Mouse (Mus musculus) intestine, embryonic 15.5 days (tissue): ENCODE measurements around the gene Polr2j. TPM values are rescaled to one million over a fixed set of nuclear protein-coding genes. Genes with fewer than 3 reads are reported as not detected.
A peak's percentile ranks its signal among the peaks of the same experiment; 100 is the strongest.

Experiments
- ATAC-seq: fragments of 200-750 bp; cut with Nextera tagmentation; 2 replicates; pipeline ENCODE4 v1.8.0; 2017; ENCODE audit warnings: moderate TSS enrichment, moderate library complexity
- H3K27ac ChIP-seq: fragments of 300-500 bp; sonication (generic); 2 replicates; pipeline ENCODE4 v1.5.1; 2015; ENCODE audit warnings: mild to moderate bottlenecking, inconsistent platforms
- H3K27me3 ChIP-seq: fragments of 300-500 bp; sonication (generic); replicated peaks from 2 replicates; pipeline ENCODE4 v1.6.1; 2015; ENCODE audit warnings: inconsistent platforms
- H3K36me3 ChIP-seq: fragments of 300-500 bp; sonication (generic); 2 replicates; pipeline ENCODE4 v1.6.1; 2015; ENCODE audit warnings: inconsistent platforms
- H3K4me1 ChIP-seq: fragments of 300-500 bp; sonication (generic); replicated peaks from 2 replicates; pipeline ENCODE4 v1.6.1; 2015; ENCODE audit warnings: inconsistent platforms
- H3K4me2 ChIP-seq: fragments of 300-500 bp; sonication (generic); replicated peaks from 2 replicates; pipeline ENCODE4 v1.6.1; 2015; ENCODE audit warnings: mild to moderate bottlenecking, inconsistent platforms
- H3K4me3 ChIP-seq: fragments of 300-500 bp; sonication (generic); replicated peaks from 2 replicates; pipeline ENCODE4 v1.5.1; 2015; ENCODE audit warnings: inconsistent platforms
- H3K9ac ChIP-seq: fragments of 300-500 bp; sonication (generic); 2 replicates; pipeline ENCODE4 v1.6.1; 2015; ENCODE audit warnings: inconsistent platforms
- H3K9me3 ChIP-seq: fragments of 300-500 bp; sonication (generic); 2 replicates; pipeline ENCODE4 v1.6.1; 2016; ENCODE audit warnings: inconsistent platforms
- WGBS: fragments of 180-500 bp; shearing (Covaris S2); methylation state at CpG from one replicate; pipeline ENCODE4 v1.1.7; 2015; 5-methylcytosine and 5-hydroxymethylcytosine counted together
- polyA plus RNA-seq: library from polyadenylated mRNA; unstranded; fragments of >200 nt; fragmentation: Nextera tagmentation; extraction: Ambion mirVana; gene quantifications from 2 replicates; pipeline ENCODE4 v1.2.1, GENCODE M21; 2015

Polr2j gene
- 231 and 236 TPM in 2 replicates for polyA plus RNA-seq

- H3K27ac ChIP-seq = peak within 1 kb of the TSS; percentile 71; the same call in 1 of the 2 replicates
- peak; percentile 97 for ATAC-seq
- peaks cover 17% of the 10 kb centered on the region for H3K4me1 ChIP-seq
Observed at GRCm38 (mm10) chr5:136115891-136116783, at the start of gene Polr2j. TSS of gene Polr2j (plus strand) at chr5:136116631.

GRCm38 (mm10) chr5:136069411-136069810 is 47.0 kb upstream of the Polr2j start:
- 54% methylated on average over 2 of the region's 2 CpGs for WGBS
- ATAC-seq = no peak

More at GRCm38 (mm10) chr5:136115891-136116783, at the start of gene Polr2j:
- H3K4me2 ChIP-seq = peak within 1 kb of the TSS; percentile 90
- H3K27me3 ChIP-seq = no peaks in the 10 kb centered on the region
- no peaks in the 10 kb centered on the region for H3K9me3 ChIP-seq
- WGBS = 3% methylated on average over 42 of the region's 42 CpGs
- peak within 1 kb of the TSS; percentile 99 for H3K4me3 ChIP-seq
- H3K9ac ChIP-seq = peak within 1 kb of the TSS; percentile 95
- H3K36me3 ChIP-seq = peaks cover 8% of the 10 kb centered on the region; the same call in 1 of the 2 replicates

GRCm38 (mm10) chr5:136073051-136073450 is 43.4 kb upstream of the Polr2j start:
- 54% methylated on average over 6 of the region's 6 CpGs for WGBS

More at GRCm38 (mm10) chr5:136069411-136069810, 47.0 kb upstream of the Polr2j start:
- Histone ChIP-seq H3K4me3 (no peak overlapping the region), H3K9me3 (no peaks in the 10 kb centered on the region), H3K27ac (no peak overlapping the region), H3K36me3 (no peaks in the 10 kb centered on the region), H3K9ac (no peak overlapping the region), H3K27me3 (no peaks in the 10 kb centered on the region), H3K4me2 (no peak overlapping the region), H3K4me1 (no peaks in the 10 kb centered on the region)

GRCm38 (mm10) chr5:136073526-136073925 is 42.9 kb upstream of the Polr2j start:
- H3K4me1 ChIP-seq = peaks cover 8% of the 10 kb centered on the region; the same call in 1 of the 2 replicates
- H3K4me2 ChIP-seq = no peak overlapping the region
- H3K9ac ChIP-seq = no peak overlapping the region

More at GRCm38 (mm10) chr5:136073051-136073450, 43.4 kb upstream of the Polr2j start:
- no peaks in the 10 kb centered on the region for H3K36me3 ChIP-seq
- H3K27me3 ChIP-seq = no peaks in the 10 kb centered on the region
- no peak for ATAC-seq
- H3K4me1 ChIP-seq = peaks cover 8% of the 10 kb centered on the region; the same call in 1 of the 2 replicates
- H3K9ac ChIP-seq = no peak overlapping the region
- no peak overlapping the region for H3K4me2 ChIP-seq
- H3K27ac ChIP-seq = no peak overlapping the region
- H3K9me3 ChIP-seq = no peaks in the 10 kb centered on the region
- H3K4me3 ChIP-seq = no peak overlapping the region

GRCm38 (mm10) chr5:136075076-136075475 is 41.4 kb upstream of the Polr2j start:
- Histone ChIP-seq H3K9ac (no peak overlapping the region), H3K27ac (no peak overlapping the region), H3K27me3 (no peaks in the 10 kb centered on the region), H3K36me3 (no peaks in the 10 kb centered on the region), H3K4me1 (peaks cover 8% of the 10 kb centered on the region; the same call in 1 of the 2 replicates), H3K4me2 (no peak overlapping the region), H3K9me3 (no peaks in the 10 kb centered on the region), H3K4me3 (no peak overlapping the region)
- WGBS = 87% methylated on average over 5 of the region's 5 CpGs
- no peak for ATAC-seq

More at GRCm38 (mm10) chr5:136073526-136073925, 42.9 kb upstream of the Polr2j start:
- Histone ChIP-seq H3K27ac (no peak overlapping the region), H3K9me3 (no peaks in the 10 kb centered on the region), H3K4me3 (no peak overlapping the region), H3K27me3 (no peaks in the 10 kb centered on the region), H3K36me3 (no peaks in the 10 kb centered on the region)
- no peak for ATAC-seq
- 61% methylated on average over 11 of the region's 11 CpGs for WGBS

DNA sequence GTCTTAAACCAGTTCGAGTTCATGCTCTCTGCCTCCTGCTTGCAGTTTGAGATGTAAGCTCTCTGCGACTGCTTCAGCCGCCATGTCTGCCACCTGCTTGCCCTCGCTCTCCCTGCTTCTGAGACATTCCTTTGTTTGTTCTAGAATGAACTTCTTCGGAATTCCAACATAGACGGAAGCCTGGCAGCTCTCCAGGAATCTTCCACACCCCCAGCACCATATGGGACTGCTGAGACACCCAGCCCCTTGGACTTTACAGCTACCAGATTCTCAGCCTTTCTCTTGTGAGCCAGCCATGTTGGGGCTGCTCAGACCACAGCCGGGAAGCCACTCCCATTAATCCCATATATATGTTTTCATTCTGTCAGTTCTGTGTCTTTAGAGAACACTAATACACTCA is 40.1 kb upstream of the Polr2j start:
- Histone ChIP-seq H3K27ac (0 out of 2 replicates have a peak overlapping the region, but pooled peaks have one; percentile 28), H3K9ac (no peak overlapping the region), H3K9me3 (no peaks in the 10 kb centered on the region), H3K4me1 (peaks cover 8% of the 10 kb centered on the region; the same call in 1 of the 2 replicates), H3K27me3 (no peaks in the 10 kb centered on the region), H3K4me2 (peak overlapping the region; percentile 14; the same call in 1 of the 2 replicates), H3K4me3 (no peak overlapping the region), H3K36me3 (no peaks in the 10 kb centered on the region)
- WGBS = 24% methylated on average over 7 of the region's 7 CpGs
- ATAC-seq = peak; percentile 68

- H3K9me3 ChIP-seq = no peaks in the 10 kb centered on the region
- no peak for ATAC-seq
- 78% methylated on average over 9 of the region's 9 CpGs for whole genome bisulfite sequencing
- H3K27me3 ChIP-seq = no peaks in the 10 kb centered on the region
- H3K4me2 ChIP-seq = no peak overlapping the region
- no peaks in the 10 kb centered on the region for H3K36me3 ChIP-seq
- H3K4me1 ChIP-seq = peaks cover 8% of the 10 kb centered on the region; the same call in 1 of the 2 replicates
- H3K27ac ChIP-seq = no peak overlapping the region
- no peak overlapping the region for H3K4me3 ChIP-seq
- H3K9ac ChIP-seq = no peak overlapping the region
Observed at GRCm38 (mm10) chr5:136077001-136077550, 39.4 kb upstream of the Polr2j start.

DNA sequence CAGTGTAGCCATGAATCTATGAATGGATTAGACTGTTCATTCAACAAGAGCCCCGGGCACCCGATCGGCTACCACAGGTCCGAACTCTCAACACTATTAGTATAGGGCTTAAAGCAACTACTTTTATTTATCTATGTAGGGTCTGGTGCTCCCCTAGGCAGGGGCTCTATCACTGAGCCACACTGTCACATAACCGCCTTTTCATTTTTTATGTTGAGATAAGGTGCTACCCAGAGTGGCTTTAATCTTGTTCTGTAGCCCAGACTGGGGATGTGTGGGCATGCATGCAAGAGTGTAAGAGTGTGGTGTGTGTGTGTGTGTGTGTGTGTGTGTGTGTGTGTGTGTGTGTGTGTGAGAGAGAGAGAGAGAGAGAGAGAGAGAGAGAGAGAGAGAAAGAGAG is 38.3 kb upstream of the Polr2j start:
- 93% methylated on average over 5 of the region's 5 CpGs for WGBS
- no peak for ATAC-seq
- no peak overlapping the region for H3K9ac ChIP-seq
- H3K4me1 ChIP-seq = peaks cover 8% of the 10 kb centered on the region; the same call in 1 of the 2 replicates
- H3K27ac ChIP-seq = no peak overlapping the region
- no peaks in the 10 kb centered on the region for H3K36me3 ChIP-seq
- H3K27me3 ChIP-seq = no peaks in the 10 kb centered on the region
- H3K9me3 ChIP-seq = no peaks in the 10 kb centered on the region
- no peak overlapping the region for H3K4me3 ChIP-seq
- H3K4me2 ChIP-seq = no peak overlapping the region

DNA sequence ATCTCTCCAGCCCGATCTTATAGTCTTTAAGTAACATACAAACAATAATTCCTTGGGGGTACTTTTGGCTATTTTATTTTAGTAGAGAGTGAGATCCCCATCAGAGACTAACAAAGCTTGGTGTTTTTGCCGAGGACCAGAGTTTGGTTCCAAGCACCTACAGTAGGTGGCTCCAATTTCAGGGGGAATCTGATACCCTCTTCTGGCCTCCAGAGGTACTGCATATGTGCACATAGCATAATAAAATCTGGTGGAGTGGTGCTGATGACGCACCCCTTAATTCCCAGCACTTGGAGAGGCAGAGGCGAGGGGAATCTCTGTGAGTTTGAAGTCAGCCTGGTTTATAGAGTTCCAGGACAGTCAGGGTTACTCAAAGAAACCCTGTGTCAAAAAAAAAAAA is 34.1 kb upstream of the Polr2j start:
- no peak for ATAC-seq
- Histone ChIP-seq H3K36me3 (no peaks in the 10 kb centered on the region), H3K4me3 (no peak overlapping the region), H3K9ac (no peak overlapping the region), H3K27ac (no peak overlapping the region), H3K4me1 (peaks cover 14% of the 10 kb centered on the region), H3K4me2 (no peak overlapping the region), H3K9me3 (no peaks in the 10 kb centered on the region), H3K27me3 (no peaks in the 10 kb centered on the region)
- WGBS = 80% methylated on average over 4 of the region's 4 CpGs

DNA sequence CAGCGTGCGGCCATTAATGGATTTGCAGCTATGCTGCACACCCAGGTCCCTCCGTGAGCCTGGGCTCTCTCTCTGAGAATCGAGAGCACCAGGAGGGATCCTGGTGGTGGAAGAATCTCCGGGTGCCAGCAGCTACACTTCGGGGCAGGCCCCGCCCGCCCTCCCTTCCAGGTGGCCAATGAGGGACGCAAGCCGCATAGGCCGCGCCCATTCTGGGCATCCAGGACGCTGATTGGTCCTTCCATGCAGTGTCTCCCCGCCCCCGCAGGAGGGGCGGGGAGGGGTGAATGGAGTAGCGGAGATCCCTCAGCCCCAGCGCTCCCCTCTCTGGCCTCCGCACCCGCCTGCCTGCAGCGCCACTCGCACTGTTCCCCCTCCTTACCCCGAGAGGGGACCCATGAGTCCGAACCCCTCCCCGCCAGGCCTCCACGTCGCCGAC is 32.7 kb upstream of the Polr2j start, which contains the start of gene Rasa4:
Gene Rasa4 (plus strand): TSS at position 248 of the 439 bp plus-strand sequence.
- H3K4me1 ChIP-seq = peaks cover 17% of the 10 kb centered on the region
- no peaks in the 10 kb centered on the region for H3K27me3 ChIP-seq
- peak within 1 kb of the TSS; percentile 70 for H3K4me3 ChIP-seq
- H3K9ac ChIP-seq = peak within 1 kb of the TSS; percentile 59
- H3K36me3 ChIP-seq = no peaks in the 10 kb centered on the region
- H3K4me2 ChIP-seq = peak within 1 kb of the TSS; percentile 94
- H3K27ac ChIP-seq = peak within 1 kb of the TSS; percentile 19; the same call in 1 of the 2 replicates
- ATAC-seq = peak; percentile 97
- no peaks in the 10 kb centered on the region for H3K9me3 ChIP-seq
- under 1% methylated on average over 27 of the region's 28 CpGs for WGBS

DNA sequence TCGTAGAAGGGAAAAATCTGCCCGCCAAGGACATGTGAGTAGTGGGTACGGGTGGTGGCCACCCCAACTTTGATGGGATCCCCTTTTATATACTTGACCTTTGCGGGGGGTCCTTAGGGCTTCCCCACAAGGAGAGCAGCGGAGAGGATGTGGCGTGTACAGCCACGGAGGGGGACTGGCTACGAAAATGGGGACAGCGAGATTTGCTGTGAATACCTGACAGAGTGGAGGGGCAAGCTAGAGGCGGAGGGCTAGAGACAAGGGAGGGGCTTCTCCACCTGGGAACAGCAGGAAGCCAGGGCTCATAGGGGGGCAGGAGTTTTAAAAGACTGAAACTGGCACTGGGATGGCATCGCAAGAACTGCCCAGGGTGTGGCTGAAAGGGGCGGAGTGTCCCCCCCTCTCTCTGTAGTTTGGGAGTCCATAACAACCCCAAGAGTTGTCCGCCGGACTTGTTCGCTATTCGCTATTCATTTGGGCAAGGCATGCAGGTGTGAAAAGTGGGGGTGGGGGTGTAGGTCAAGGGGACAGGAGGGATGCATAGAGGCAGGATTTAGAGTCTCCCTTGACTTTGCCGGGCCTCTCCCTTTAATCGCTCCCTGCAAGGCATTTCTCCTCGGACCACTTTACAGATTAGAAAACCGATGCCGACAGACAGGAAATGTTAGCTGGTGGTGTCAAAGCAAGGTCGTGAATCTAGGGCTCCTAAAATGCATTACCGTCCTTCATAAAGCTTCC is 32.1 kb upstream of the Polr2j start:
- Histone ChIP-seq H3K9me3 (no peaks in the 10 kb centered on the region), H3K4me3 (peak overlapping the region; percentile 70), H3K27me3 (no peaks in the 10 kb centered on the region), H3K4me1 (peaks cover 24% of the 10 kb centered on the region), H3K36me3 (no peaks in the 10 kb centered on the region), H3K4me2 (peak overlapping the region; percentile 94), H3K27ac (peak overlapping the region; percentile 19; the same call in 1 of the 2 replicates), H3K9ac (peak overlapping the region; percentile 59)
- peak; percentile 32 for ATAC-seq
- 2% methylated on average over 23 of the region's 23 CpGs for WGBS
